Mouse (Mus musculus): Measurements from ENCODE around the gene Gm44502. TPM values are rescaled to one million over a fixed set of nuclear protein-coding genes. Genes with fewer than 3 reads are reported as not detected.

Gm44502 gene
- polyA plus RNA-seq, 1 experiment from 2014 or later, result not detected

DNA sequence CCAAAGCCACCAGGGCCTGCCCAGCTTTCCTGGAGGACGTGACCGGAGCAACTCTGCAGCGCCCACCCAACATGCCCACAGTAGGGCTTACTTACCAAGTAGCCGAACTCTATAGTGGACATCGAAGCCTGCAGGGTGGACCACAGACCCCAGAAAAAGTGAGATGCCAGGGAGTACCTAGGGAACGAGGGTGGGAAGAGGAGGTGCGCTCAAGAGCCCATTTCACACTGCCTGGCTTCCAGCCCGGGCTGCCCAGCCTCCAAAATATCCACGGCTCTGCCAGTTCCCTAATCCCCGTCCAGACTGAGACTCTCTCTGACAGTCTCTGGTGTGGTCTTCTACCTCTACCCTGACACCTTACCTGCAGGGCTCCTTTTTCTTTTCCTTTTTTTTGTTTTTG is 2.8 kb downstream of the Gm44502 start:
- no peak overlapping the region for H3K4me3 ChIP-seq (replicated peaks)
- no peaks in the 10 kb centered on the region for H3K9me3 ChIP-seq
- no peak overlapping the region; the same call in 1 of the 2 replicates for H3K4me2 ChIP-seq (replicated peaks)
- WGBS, result 82% methylated on average over 10 of the region's 10 CpGs
- H3K4me1 ChIP-seq (replicated peaks), result peaks cover 25% of the 10 kb centered on the region
- no peak for ATAC-seq
- H3K27ac ChIP-seq, result no peak overlapping the region
- no peak overlapping the region for H3K9ac ChIP-seq (replicated peaks)
- H3K36me3 ChIP-seq, result peaks cover 44% of the 10 kb centered on the region
- H3K27me3 ChIP-seq, result no peaks in the 10 kb centered on the region

GRCm38 (mm10) chr15:89425711-89426121 is 3.8 kb downstream of the Gm44502 start, which contains the start of gene Cpt1b:
Cpt1b (minus strand) TSS chr15:89425863.
- peaks cover 20% of the 10 kb centered on the region for H3K4me1 ChIP-seq (replicated peaks)
- no peak within 1 kb of the TSS for H3K27ac ChIP-seq
- peaks cover 51% of the 10 kb centered on the region for H3K36me3 ChIP-seq
- no peaks in the 10 kb centered on the region for H3K27me3 ChIP-seq
- 36% methylated on average over 6 of the region's 6 CpGs for WGBS
- no peak for ATAC-seq
- no peaks in the 10 kb centered on the region for H3K9me3 ChIP-seq
- H3K4me3 ChIP-seq (replicated peaks), result no peak within 1 kb of the TSS
- no peak within 1 kb of the TSS for H3K9ac ChIP-seq (replicated peaks)
- no peak within 1 kb of the TSS for H3K4me2 ChIP-seq (replicated peaks)

DNA sequence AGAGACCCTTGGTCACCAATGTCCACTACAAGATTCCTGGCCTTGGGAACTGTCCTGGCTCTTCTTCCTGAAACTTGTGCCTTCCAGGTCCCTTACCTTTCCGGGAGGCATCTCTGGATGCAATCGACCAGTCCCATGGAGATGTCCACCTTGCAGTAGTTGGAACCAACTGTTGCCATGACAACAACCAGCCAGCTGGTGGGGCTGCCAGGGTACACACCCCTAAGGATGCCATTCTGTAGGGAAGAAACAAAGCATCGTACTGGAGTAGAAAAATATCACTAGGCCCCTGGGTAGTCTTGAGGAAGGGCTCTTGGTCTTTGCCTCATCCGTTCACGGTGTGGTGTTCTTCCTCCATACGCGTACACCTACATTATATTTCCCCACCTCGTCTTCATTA is 4.9 kb downstream of the Gm44502 start:
- H3K4me2 ChIP-seq (replicated peaks), result no peak overlapping the region
- H3K4me3 ChIP-seq (replicated peaks), result no peak overlapping the region
- H3K36me3 ChIP-seq, result peaks cover 61% of the 10 kb centered on the region
- H3K9ac ChIP-seq (replicated peaks), result no peak overlapping the region
- 87% methylated on average over 8 of the region's 8 CpGs for WGBS
- no peaks in the 10 kb centered on the region for H3K27me3 ChIP-seq
- no peak for ATAC-seq
- no peaks in the 10 kb centered on the region for H3K9me3 ChIP-seq
- peaks cover 14% of the 10 kb centered on the region for H3K4me1 ChIP-seq (replicated peaks)
- no peak overlapping the region for H3K27ac ChIP-seq

DNA sequence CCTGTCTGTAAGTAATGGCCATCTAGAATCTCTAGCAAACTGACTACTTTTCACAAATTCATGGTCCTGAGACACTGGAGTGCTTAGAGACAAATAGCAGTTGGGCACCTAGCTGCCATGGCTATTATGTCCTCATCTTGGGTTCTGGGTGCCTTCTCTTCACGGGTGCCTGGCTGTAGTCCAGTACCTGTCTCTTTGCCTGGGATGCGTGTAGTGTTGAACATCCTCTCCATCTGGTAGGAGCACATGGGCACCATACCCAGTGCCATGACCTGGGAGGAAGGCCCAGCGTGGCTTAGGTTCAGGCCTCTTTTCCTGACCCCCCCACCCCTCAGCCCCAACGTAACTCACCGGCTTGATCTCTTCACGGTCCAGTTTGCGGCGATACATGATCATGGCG is 7.6 kb downstream of the Gm44502 start:
- no peaks in the 10 kb centered on the region for H3K9me3 ChIP-seq
- ATAC-seq, result no peak
- no peaks in the 10 kb centered on the region for H3K27me3 ChIP-seq
- H3K9ac ChIP-seq (replicated peaks), result no peak overlapping the region
- H3K4me1 ChIP-seq (replicated peaks), result no peaks in the 10 kb centered on the region
- H3K4me2 ChIP-seq (replicated peaks), result no peak overlapping the region
- WGBS, result 94% methylated on average over 9 of the region's 9 CpGs
- no peak overlapping the region for H3K4me3 ChIP-seq (replicated peaks)
- no peak overlapping the region for H3K27ac ChIP-seq
- peaks cover 73% of the 10 kb centered on the region for H3K36me3 ChIP-seq

- no peak overlapping the region for H3K4me2 ChIP-seq (replicated peaks)
- no peak overlapping the region for H3K27ac ChIP-seq
- no peaks in the 10 kb centered on the region for H3K4me1 ChIP-seq (replicated peaks)
- no peaks in the 10 kb centered on the region for H3K9me3 ChIP-seq
- peaks cover 36% of the 10 kb centered on the region for H3K36me3 ChIP-seq
- H3K4me3 ChIP-seq (replicated peaks), result no peak overlapping the region
- ATAC-seq, result no peak
- H3K27me3 ChIP-seq, result no peaks in the 10 kb centered on the region
- no peak overlapping the region for H3K9ac ChIP-seq (replicated peaks)
- WGBS, result 89% methylated on average over 8 of the region's 8 CpGs
Observed at GRCm38 (mm10) chr15:89415282-89415681, 14.2 kb downstream of the Gm44502 start.

GRCm38 (mm10) chr15:89410118-89410517 is 19.4 kb downstream of the Gm44502 start, which contains the start of gene Syce3:
Syce3 (minus strand) TSS chr15:89410503.
- H3K27ac ChIP-seq, result no peak within 1 kb of the TSS
- no peak within 1 kb of the TSS for H3K4me3 ChIP-seq (replicated peaks)
- 92% methylated on average over 22 of the region's 24 CpGs for WGBS
- no peak within 1 kb of the TSS for H3K4me2 ChIP-seq (replicated peaks)
- peaks cover 12% of the 10 kb centered on the region for H3K9me3 ChIP-seq
- H3K4me1 ChIP-seq (replicated peaks), result no peaks in the 10 kb centered on the region
- no peaks in the 10 kb centered on the region for H3K27me3 ChIP-seq
- H3K9ac ChIP-seq (replicated peaks), result no peak within 1 kb of the TSS
- no peaks in the 10 kb centered on the region for H3K36me3 ChIP-seq
- no peak for ATAC-seq

- Histone ChIP-seq H3K27ac (no peak overlapping the region), H3K36me3 (no peaks in the 10 kb centered on the region), H3K4me1 (replicated peaks) (no peaks in the 10 kb centered on the region), H3K4me2 (replicated peaks) (no peak overlapping the region), H3K27me3 (no peaks in the 10 kb centered on the region), H3K4me3 (replicated peaks) (no peak overlapping the region), H3K9me3 (peaks cover 12% of the 10 kb centered on the region), H3K9ac (replicated peaks) (no peak overlapping the region)
- no peak for ATAC-seq
Observed at GRCm38 (mm10) chr15:89406691-89407090, 22.8 kb downstream of the Gm44502 start.

DNA sequence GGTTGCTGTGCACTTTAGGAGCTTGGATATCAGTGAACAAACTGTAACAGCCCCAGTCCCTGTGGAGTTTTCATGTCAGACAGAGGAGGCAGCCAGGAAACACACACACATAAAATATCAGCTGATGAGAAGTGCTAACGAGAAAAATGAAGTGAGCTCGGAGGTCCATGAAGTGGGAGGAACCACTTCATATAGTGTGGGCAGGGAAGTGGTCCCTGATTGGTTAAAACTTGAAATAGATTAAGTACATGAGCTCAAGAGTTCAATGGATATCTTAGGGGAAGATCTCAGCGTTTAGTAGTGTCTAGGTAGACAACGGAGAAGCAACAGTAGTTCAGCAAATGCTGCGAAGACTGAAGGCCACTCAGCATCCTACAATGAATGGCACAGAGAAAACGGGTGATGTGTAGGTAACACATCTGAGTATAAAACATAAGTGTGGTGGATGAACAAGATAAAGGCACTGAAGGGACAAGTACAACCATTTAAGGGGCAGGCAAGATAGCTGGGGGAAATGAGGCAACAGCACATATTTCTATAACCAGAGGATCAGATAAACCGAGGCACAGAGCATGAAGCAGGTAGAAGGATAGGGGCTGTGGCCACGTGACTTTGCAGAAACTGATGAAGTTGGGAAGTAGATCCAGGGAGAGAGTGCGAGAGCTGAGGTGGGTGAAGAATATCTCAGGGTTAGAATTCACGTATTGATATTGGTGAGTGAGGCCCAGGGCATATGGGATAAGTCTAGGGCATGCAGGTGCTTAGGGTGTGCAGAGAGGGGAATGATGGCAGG is 24.5 kb downstream of the Gm44502 start:
- no peak overlapping the region for H3K9ac ChIP-seq (replicated peaks)
- no peaks in the 10 kb centered on the region for H3K4me1 ChIP-seq (replicated peaks)
- no peak overlapping the region for H3K27ac ChIP-seq
- no peaks in the 10 kb centered on the region for H3K27me3 ChIP-seq
- 87% methylated on average over 10 of the region's 10 CpGs for WGBS
- H3K4me3 ChIP-seq (replicated peaks), result no peak overlapping the region
- H3K36me3 ChIP-seq, result no peaks in the 10 kb centered on the region
- ATAC-seq, result no peak
- peaks cover 12% of the 10 kb centered on the region for H3K9me3 ChIP-seq
- no peak overlapping the region for H3K4me2 ChIP-seq (replicated peaks)

- H3K4me2 ChIP-seq (replicated peaks), result no peak overlapping the region
- H3K27ac ChIP-seq, result no peak overlapping the region
- H3K36me3 ChIP-seq, result no peaks in the 10 kb centered on the region
- no peak overlapping the region for H3K4me3 ChIP-seq (replicated peaks)
- H3K4me1 ChIP-seq (replicated peaks), result no peaks in the 10 kb centered on the region
- H3K27me3 ChIP-seq, result no peaks in the 10 kb centered on the region
- H3K9ac ChIP-seq (replicated peaks), result no peak overlapping the region
- H3K9me3 ChIP-seq, result peaks cover 3% of the 10 kb centered on the region; the same call in 1 of the 2 replicates
- WGBS, result 92% methylated on average over 1 of the region's 1 CpGs
- ATAC-seq, result no peak
Observed at GRCm38 (mm10) chr15:89402471-89402870, 27.0 kb downstream of the Gm44502 start.

GRCm38 (mm10) chr15:89399716-89400115 is 29.8 kb downstream of the Gm44502 start:
- ATAC-seq, result no peak
- H3K4me2 ChIP-seq (replicated peaks), result no peak overlapping the region
- H3K27me3 ChIP-seq, result no peaks in the 10 kb centered on the region
- H3K36me3 ChIP-seq, result no peaks in the 10 kb centered on the region
- H3K9ac ChIP-seq (replicated peaks), result no peak overlapping the region
- no peaks in the 10 kb centered on the region for H3K4me1 ChIP-seq (replicated peaks)
- H3K9me3 ChIP-seq, result no peaks in the 10 kb centered on the region
- no peak overlapping the region for H3K4me3 ChIP-seq (replicated peaks)
- WGBS, result 78% methylated on average over 1 of the region's 1 CpGs
- H3K27ac ChIP-seq, result no peak overlapping the region

DNA sequence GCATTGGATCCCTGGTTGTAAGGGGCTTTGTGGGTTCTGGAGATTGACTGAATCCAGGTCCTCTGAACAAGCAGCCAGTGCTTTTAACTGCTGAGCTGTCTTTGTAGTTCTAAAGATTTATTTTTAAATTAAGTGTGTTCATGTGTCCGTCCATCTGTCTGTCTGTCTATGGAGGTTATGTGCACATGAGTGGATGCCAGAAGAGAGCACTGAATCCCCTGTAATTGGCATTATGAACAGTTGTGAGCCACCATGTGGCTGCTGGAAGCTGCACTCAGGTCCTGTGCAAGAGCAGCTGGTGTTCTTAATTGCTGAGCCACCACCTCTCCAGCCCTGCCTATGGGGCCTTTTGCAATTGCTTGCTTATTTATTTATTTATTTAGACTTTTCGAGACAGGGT is 31.4 kb downstream of the Gm44502 start:
- H3K4me1 ChIP-seq (replicated peaks), result no peaks in the 10 kb centered on the region
- no peak overlapping the region for H3K4me2 ChIP-seq (replicated peaks)
- WGBS, result 89% methylated on average over 2 of the region's 2 CpGs
- no peaks in the 10 kb centered on the region for H3K27me3 ChIP-seq
- no peak for ATAC-seq
- no peak overlapping the region for H3K9ac ChIP-seq (replicated peaks)
- H3K27ac ChIP-seq, result no peak overlapping the region
- no peaks in the 10 kb centered on the region for H3K36me3 ChIP-seq
- H3K9me3 ChIP-seq, result no peaks in the 10 kb centered on the region
- no peak overlapping the region for H3K4me3 ChIP-seq (replicated peaks)

DNA sequence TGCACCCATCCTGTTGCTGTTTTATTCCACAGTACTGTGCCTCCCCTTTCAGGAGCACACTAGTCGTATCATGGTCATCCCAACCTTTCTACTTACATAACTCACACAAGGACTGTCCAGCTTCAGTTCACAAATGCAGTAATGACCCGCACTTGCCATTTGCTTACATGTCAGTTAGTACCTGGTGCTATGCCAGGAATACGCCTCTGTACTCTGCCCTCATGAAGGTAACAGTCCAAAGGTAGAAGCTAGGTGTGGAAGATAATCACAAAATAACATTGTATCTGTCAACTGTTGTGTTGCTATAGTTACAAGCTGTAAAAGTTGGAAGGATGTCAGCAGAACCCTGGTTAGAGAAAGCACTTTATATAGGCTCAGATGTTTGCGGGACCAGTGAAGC is 32.6 kb downstream of the Gm44502 start:
- no peak overlapping the region for H3K4me2 ChIP-seq (replicated peaks)
- ATAC-seq, result no peak
- no peak overlapping the region for H3K9ac ChIP-seq (replicated peaks)
- WGBS, result 87% methylated on average over 4 of the region's 4 CpGs
- H3K36me3 ChIP-seq, result no peaks in the 10 kb centered on the region
- H3K27ac ChIP-seq, result no peak overlapping the region
- no peak overlapping the region for H3K4me3 ChIP-seq (replicated peaks)
- no peaks in the 10 kb centered on the region for H3K4me1 ChIP-seq (replicated peaks)
- no peaks in the 10 kb centered on the region for H3K9me3 ChIP-seq
- H3K27me3 ChIP-seq, result no peaks in the 10 kb centered on the region

DNA sequence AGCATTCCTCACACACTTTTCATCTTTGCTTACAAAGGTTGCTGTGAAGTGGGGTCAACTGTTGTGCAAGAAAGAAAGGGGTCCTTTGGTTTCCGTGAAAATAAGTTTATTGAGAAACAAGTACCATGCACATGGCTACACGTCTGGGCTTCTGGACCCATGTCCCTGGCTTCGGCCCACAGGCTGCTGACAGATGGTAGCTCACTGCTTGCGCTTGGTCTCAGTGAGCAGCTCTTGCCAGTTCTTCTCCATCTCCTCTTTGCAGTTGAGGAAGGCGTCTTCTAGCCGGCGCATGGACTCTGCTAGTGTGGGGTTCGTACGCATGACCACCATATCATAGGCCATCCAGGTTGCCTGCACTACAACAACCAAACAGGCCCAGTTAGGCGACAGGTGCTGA is 39.4 kb downstream of the Gm44502 start:
- WGBS, result 86% methylated on average over 10 of the region's 10 CpGs
- Histone ChIP-seq H3K4me1 (replicated peaks) (no peaks in the 10 kb centered on the region), H3K27ac (no peak overlapping the region), H3K27me3 (no peaks in the 10 kb centered on the region), H3K9me3 (no peaks in the 10 kb centered on the region), H3K4me3 (replicated peaks) (no peak overlapping the region), H3K9ac (replicated peaks) (no peak overlapping the region), H3K4me2 (replicated peaks) (no peak overlapping the region), H3K36me3 (no peaks in the 10 kb centered on the region)
- ATAC-seq, result no peak
